Mouse (Mus musculus): ENCODE results near the gene Lpcat2. TPM values are rescaled to one million over a fixed set of nuclear protein-coding genes. Genes with fewer than 3 reads are reported as not detected.

Lpcat2 gene
- 3.5 and 3.9 TPM in 2 replicates for polyA plus RNA-seq (2015; fragmentation: Nextera tagmentation; extraction: Ambion mirVana)

- Histone ChIP-seq H3K4me1 (peaks cover 19% of the 10 kb centered on the region), H3K4me2 (peak within 1 kb of the TSS; percentile 92), H3K9ac (peak within 1 kb of the TSS; percentile 85), H3K9me3 (peaks cover 5% of the 10 kb centered on the region; the same call in 1 of the 2 replicates), H3K27me3 (replicated peaks) (peaks cover 28% of the 10 kb centered on the region), H3K27ac (replicated peaks) (no peak within 1 kb of the TSS), H3K36me3 (peaks cover 20% of the 10 kb centered on the region), H3K4me3 (peak within 1 kb of the TSS; percentile 74)
- WGBS: 3% methylated on average over 50 of the region's 50 CpGs
- peak; percentile 60; the same call in 1 of the 2 replicates for ATAC-seq (ENCODE audit: extremely low read depth, insufficient number of reproducible peaks, low FRiP score, low TSS enrichment)
Observed at GRCm38 (mm10) chr8:92855171-92855894, at the start of gene Lpcat2. Gene Lpcat2 (plus strand): TSS chr8:92855339.

- no peaks in the 10 kb centered on the region for H3K9me3 ChIP-seq
- no peaks in the 10 kb centered on the region for H3K4me1 ChIP-seq
- H3K4me2 ChIP-seq: no peak overlapping the region
- ATAC-seq (ENCODE audit: extremely low read depth, insufficient number of reproducible peaks, low FRiP score, low TSS enrichment): no peak
- no peak overlapping the region for H3K9ac ChIP-seq
- no peak overlapping the region for H3K27ac ChIP-seq (replicated peaks)
- 75% methylated on average over 2 of the region's 2 CpGs for WGBS
- peaks cover 18% of the 10 kb centered on the region for H3K27me3 ChIP-seq (replicated peaks)
- no peaks in the 10 kb centered on the region for H3K36me3 ChIP-seq
- no peak overlapping the region for H3K4me3 ChIP-seq
Observed at GRCm38 (mm10) chr8:92812773-92813172, 42.4 kb upstream of the Lpcat2 start.

- H3K36me3 ChIP-seq: no peaks in the 10 kb centered on the region
- peaks cover 18% of the 10 kb centered on the region for H3K27me3 ChIP-seq (replicated peaks)
- H3K9me3 ChIP-seq: no peaks in the 10 kb centered on the region
- WGBS: 84% methylated on average over 5 of the region's 5 CpGs
- H3K4me3 ChIP-seq: no peak overlapping the region
- H3K27ac ChIP-seq (replicated peaks): no peak overlapping the region
- H3K4me2 ChIP-seq: no peak overlapping the region
- ATAC-seq (ENCODE audit: extremely low read depth, insufficient number of reproducible peaks, low FRiP score, low TSS enrichment): no peak
- no peaks in the 10 kb centered on the region for H3K4me1 ChIP-seq
- no peak overlapping the region for H3K9ac ChIP-seq
Observed at GRCm38 (mm10) chr8:92815661-92816060, 39.5 kb upstream of the Lpcat2 start.

GRCm38 (mm10) chr8:92817928-92818818 lies 37.0 kb upstream of the Lpcat2 start:
- no peak overlapping the region for H3K4me2 ChIP-seq
- no peak overlapping the region for H3K9ac ChIP-seq
- no peak overlapping the region for H3K4me3 ChIP-seq
- 18% methylated on average over 6 of the region's 6 CpGs for WGBS
- no peaks in the 10 kb centered on the region for H3K9me3 ChIP-seq
- peaks cover 13% of the 10 kb centered on the region for H3K27me3 ChIP-seq (replicated peaks)
- no peak for ATAC-seq (ENCODE audit: extremely low read depth, insufficient number of reproducible peaks, low FRiP score, low TSS enrichment)
- H3K4me1 ChIP-seq: no peaks in the 10 kb centered on the region
- H3K27ac ChIP-seq (replicated peaks): no peak overlapping the region
- no peaks in the 10 kb centered on the region for H3K36me3 ChIP-seq

GRCm38 (mm10) chr8:92821151-92821550 lies 34.0 kb upstream of the Lpcat2 start:
- no peak overlapping the region for H3K4me3 ChIP-seq
- H3K4me2 ChIP-seq: no peak overlapping the region
- no peak overlapping the region for H3K9ac ChIP-seq
- ATAC-seq (ENCODE audit: extremely low read depth, insufficient number of reproducible peaks, low FRiP score, low TSS enrichment): no peak
- H3K36me3 ChIP-seq: no peaks in the 10 kb centered on the region
- no peaks in the 10 kb centered on the region for H3K9me3 ChIP-seq
- peaks cover 6% of the 10 kb centered on the region for H3K4me1 ChIP-seq
- H3K27ac ChIP-seq (replicated peaks): no peak overlapping the region
- H3K27me3 ChIP-seq (replicated peaks): peaks cover 15% of the 10 kb centered on the region

GRCm38 (mm10) chr8:92822386-92822785 lies 32.8 kb upstream of the Lpcat2 start:
- no peak overlapping the region for H3K27ac ChIP-seq (replicated peaks)
- H3K36me3 ChIP-seq: no peaks in the 10 kb centered on the region
- H3K4me1 ChIP-seq: peaks cover 15% of the 10 kb centered on the region
- peaks cover 21% of the 10 kb centered on the region for H3K27me3 ChIP-seq (replicated peaks)
- ATAC-seq (ENCODE audit: extremely low read depth, insufficient number of reproducible peaks, low FRiP score, low TSS enrichment): no peak
- H3K9ac ChIP-seq: no peak overlapping the region
- H3K9me3 ChIP-seq: no peaks in the 10 kb centered on the region
- H3K4me2 ChIP-seq: no peak overlapping the region
- no peak overlapping the region for H3K4me3 ChIP-seq
- 60% methylated on average over 5 of the region's 5 CpGs for WGBS

GRCm38 (mm10) chr8:92825991-92826390 lies 29.1 kb upstream of the Lpcat2 start:
- Histone ChIP-seq H3K27ac (replicated peaks) (no peak overlapping the region), H3K36me3 (peaks cover 7% of the 10 kb centered on the region; the same call in 1 of the 2 replicates), H3K4me2 (no peak overlapping the region), H3K9ac (no peak overlapping the region), H3K27me3 (replicated peaks) (peaks cover 37% of the 10 kb centered on the region), H3K9me3 (no peaks in the 10 kb centered on the region), H3K4me3 (no peak overlapping the region), H3K4me1 (peaks cover 23% of the 10 kb centered on the region)
- no peak for ATAC-seq (ENCODE audit: extremely low read depth, insufficient number of reproducible peaks, low FRiP score, low TSS enrichment)
- WGBS: 41% methylated on average over 4 of the region's 4 CpGs

- 2% methylated on average over 35 of the region's 37 CpGs for WGBS
- Histone ChIP-seq H3K4me2 (peak within 1 kb of the TSS; percentile 68), H3K9me3 (no peaks in the 10 kb centered on the region), H3K36me3 (peaks cover 20% of the 10 kb centered on the region), H3K4me1 (peaks cover 23% of the 10 kb centered on the region), H3K27me3 (replicated peaks) (peaks cover 37% of the 10 kb centered on the region), H3K27ac (replicated peaks) (peak within 1 kb of the TSS; percentile 89), H3K9ac (peak within 1 kb of the TSS; percentile 83), H3K4me3 (peak within 1 kb of the TSS; percentile 60)
- peak; percentile 45; the same call in 1 of the 2 replicates for ATAC-seq (ENCODE audit: extremely low read depth, insufficient number of reproducible peaks, low FRiP score, low TSS enrichment)
Observed at GRCm38 (mm10) chr8:92827243-92828034, 27.7 kb upstream of the Lpcat2 start, which contains the start of gene Mmp2. Gene Mmp2 (plus strand): TSS chr8:92827291.

- WGBS: 33% methylated on average over 15 of the region's 15 CpGs
- Histone ChIP-seq H3K9me3 (no peaks in the 10 kb centered on the region), H3K36me3 (peaks cover 29% of the 10 kb centered on the region), H3K27me3 (replicated peaks) (peaks cover 37% of the 10 kb centered on the region), H3K9ac (peak overlapping the region; percentile 83), H3K4me3 (peak overlapping the region; percentile 60), H3K4me1 (peaks cover 23% of the 10 kb centered on the region), H3K27ac (replicated peaks) (peak overlapping the region; percentile 89), H3K4me2 (peak overlapping the region; percentile 68)
- no peak for ATAC-seq (ENCODE audit: extremely low read depth, insufficient number of reproducible peaks, low FRiP score, low TSS enrichment)
Observed at GRCm38 (mm10) chr8:92828251-92828743, 26.8 kb upstream of the Lpcat2 start.

GRCm38 (mm10) chr8:92834065-92834731 lies 20.9 kb upstream of the Lpcat2 start:
- 62% methylated on average over 5 of the region's 5 CpGs for WGBS
- Histone ChIP-seq H3K9me3 (no peaks in the 10 kb centered on the region), H3K36me3 (peaks cover 78% of the 10 kb centered on the region), H3K27ac (replicated peaks) (no peak overlapping the region), H3K4me1 (no peaks in the 10 kb centered on the region), H3K4me2 (no peak overlapping the region), H3K4me3 (no peak overlapping the region), H3K27me3 (replicated peaks) (peaks cover 6% of the 10 kb centered on the region; the same call in 1 of the 2 replicates), H3K9ac (no peak overlapping the region)
- no peak for ATAC-seq (ENCODE audit: extremely low read depth, insufficient number of reproducible peaks, low FRiP score, low TSS enrichment)
